Mouse (Mus musculus) intestine, embryonic 15.5 days (tissue): ENCODE results near the gene Snd1. TPM values are rescaled to one million over a fixed set of nuclear protein-coding genes. Genes with fewer than 3 reads are reported as not detected.
A peak's percentile ranks its signal among the peaks of the same experiment; 100 is the strongest.

Experiments
- ATAC-seq: fragments of 200-750 bp; cut with Nextera tagmentation; 2 replicates; pipeline ENCODE4 v1.8.0; 2017; ENCODE audit warnings: moderate TSS enrichment, moderate library complexity
- H3K27ac ChIP-seq: fragments of 300-500 bp; sonication (generic); 2 replicates; pipeline ENCODE4 v1.5.1; 2015; ENCODE audit warnings: mild to moderate bottlenecking, inconsistent platforms
- H3K27me3 ChIP-seq: fragments of 300-500 bp; sonication (generic); replicated peaks from 2 replicates; pipeline ENCODE4 v1.6.1; 2015; ENCODE audit warnings: inconsistent platforms
- H3K36me3 ChIP-seq: fragments of 300-500 bp; sonication (generic); 2 replicates; pipeline ENCODE4 v1.6.1; 2015; ENCODE audit warnings: inconsistent platforms
- H3K4me1 ChIP-seq: fragments of 300-500 bp; sonication (generic); replicated peaks from 2 replicates; pipeline ENCODE4 v1.6.1; 2015; ENCODE audit warnings: inconsistent platforms
- H3K4me2 ChIP-seq: fragments of 300-500 bp; sonication (generic); replicated peaks from 2 replicates; pipeline ENCODE4 v1.6.1; 2015; ENCODE audit warnings: mild to moderate bottlenecking, inconsistent platforms
- H3K4me3 ChIP-seq: fragments of 300-500 bp; sonication (generic); replicated peaks from 2 replicates; pipeline ENCODE4 v1.5.1; 2015; ENCODE audit warnings: inconsistent platforms
- H3K9ac ChIP-seq: fragments of 300-500 bp; sonication (generic); 2 replicates; pipeline ENCODE4 v1.6.1; 2015; ENCODE audit warnings: inconsistent platforms
- H3K9me3 ChIP-seq: fragments of 300-500 bp; sonication (generic); 2 replicates; pipeline ENCODE4 v1.6.1; 2016; ENCODE audit warnings: inconsistent platforms
- WGBS: fragments of 180-500 bp; shearing (Covaris S2); methylation state at CpG from one replicate; pipeline ENCODE4 v1.1.7; 2015; 5-methylcytosine and 5-hydroxymethylcytosine counted together
- polyA plus RNA-seq: library from polyadenylated mRNA; unstranded; fragments of >200 nt; fragmentation: Nextera tagmentation; extraction: Ambion mirVana; gene quantifications from 2 replicates; pipeline ENCODE4 v1.2.1, GENCODE M21; 2015

Snd1 gene
- polyA plus RNA-seq, 1 experiment from 2014 or later, result 128 TPM

GRCm38 (mm10) chr6:28850326-28850900 is 375.5 kb downstream of the Snd1 start:
- WGBS, result 80% methylated on average over 9 of the region's 9 CpGs
- Histone ChIP-seq H3K4me2 (no peak overlapping the region), H3K9me3 (no peaks in the 10 kb centered on the region), H3K4me1 (peaks cover 30% of the 10 kb centered on the region), H3K36me3 (no peaks in the 10 kb centered on the region), H3K27ac (no peak overlapping the region), H3K27me3 (no peaks in the 10 kb centered on the region), H3K4me3 (no peak overlapping the region), H3K9ac (no peak overlapping the region)
- ATAC-seq, result no peak

- H3K9ac ChIP-seq, result no peak overlapping the region
- no peak overlapping the region for H3K27ac ChIP-seq
- H3K4me2 ChIP-seq, result no peak overlapping the region
- no peaks in the 10 kb centered on the region for H3K36me3 ChIP-seq
- no peak overlapping the region for H3K4me3 ChIP-seq
- H3K9me3 ChIP-seq, result no peaks in the 10 kb centered on the region
- H3K4me1 ChIP-seq, result peaks cover 35% of the 10 kb centered on the region
- no peaks in the 10 kb centered on the region for H3K27me3 ChIP-seq
- no peak for ATAC-seq
- WGBS, result 72% methylated on average over 7 of the region's 7 CpGs
Observed at GRCm38 (mm10) chr6:28852342-28852741, 377.4 kb downstream of the Snd1 start.

DNA sequence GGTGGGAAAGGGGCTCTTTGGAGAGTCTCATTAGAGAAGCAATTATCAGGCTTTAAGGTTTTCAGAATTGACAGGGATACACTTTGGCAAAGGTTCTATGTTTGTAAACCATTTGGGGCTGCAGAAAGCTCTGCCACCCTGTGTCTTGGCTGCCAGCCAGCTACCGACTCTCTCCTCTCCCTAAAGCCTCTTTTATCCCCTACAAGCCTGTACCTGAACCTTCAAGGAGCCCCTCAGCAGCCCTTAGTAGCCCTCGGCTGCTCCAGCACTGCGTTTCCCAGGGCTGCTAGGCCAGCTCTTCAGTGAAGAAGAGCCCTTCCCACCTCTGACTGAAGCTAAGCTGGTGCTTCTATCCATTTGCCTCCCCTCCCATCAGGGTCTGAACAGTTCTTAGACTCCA is 378.2 kb downstream of the Snd1 start:
- Histone ChIP-seq H3K36me3 (no peaks in the 10 kb centered on the region), H3K9me3 (no peaks in the 10 kb centered on the region), H3K27ac (no peak overlapping the region), H3K4me1 (peaks cover 34% of the 10 kb centered on the region), H3K4me3 (no peak overlapping the region), H3K9ac (no peak overlapping the region), H3K4me2 (no peak overlapping the region), H3K27me3 (no peaks in the 10 kb centered on the region)
- 28% methylated on average over 3 of the region's 3 CpGs for WGBS
- ATAC-seq, result no peak

DNA sequence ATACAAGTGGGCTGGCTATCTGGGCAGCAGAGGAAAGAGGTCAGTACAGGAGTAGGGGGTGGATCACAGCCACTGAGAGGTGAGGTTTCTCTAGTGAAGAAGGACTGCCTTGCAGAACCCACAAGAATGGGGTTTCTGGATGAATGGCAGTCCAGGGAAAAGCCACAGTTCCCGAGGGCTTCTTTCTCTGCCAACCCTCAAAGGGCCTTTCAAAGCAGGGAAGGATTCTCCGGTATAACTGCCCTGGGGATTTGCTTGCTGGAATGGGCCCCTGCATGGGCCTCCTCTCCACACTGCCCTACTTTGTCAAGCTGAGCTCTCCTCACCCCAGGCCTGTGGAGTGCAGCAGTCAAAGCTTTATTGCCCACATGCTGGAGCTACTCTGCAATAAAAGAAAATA is 378.7 kb downstream of the Snd1 start:
- no peak for ATAC-seq
- Histone ChIP-seq H3K4me3 (no peak overlapping the region), H3K4me2 (no peak overlapping the region), H3K9me3 (no peaks in the 10 kb centered on the region), H3K27ac (no peak overlapping the region), H3K36me3 (no peaks in the 10 kb centered on the region), H3K27me3 (no peaks in the 10 kb centered on the region), H3K4me1 (peaks cover 34% of the 10 kb centered on the region), H3K9ac (no peak overlapping the region)
- WGBS, result 19% methylated on average over 2 of the region's 2 CpGs

GRCm38 (mm10) chr6:28854598-28854997 is 379.7 kb downstream of the Snd1 start:
- no peak overlapping the region for H3K27ac ChIP-seq
- H3K4me3 ChIP-seq, result no peak overlapping the region
- no peaks in the 10 kb centered on the region for H3K9me3 ChIP-seq
- no peaks in the 10 kb centered on the region for H3K27me3 ChIP-seq
- peaks cover 34% of the 10 kb centered on the region for H3K4me1 ChIP-seq
- WGBS, result 56% methylated on average over 8 of the region's 8 CpGs
- no peaks in the 10 kb centered on the region for H3K36me3 ChIP-seq
- no peak overlapping the region for H3K4me2 ChIP-seq
- H3K9ac ChIP-seq, result no peak overlapping the region
- ATAC-seq, result no peak

GRCm38 (mm10) chr6:28855442-28855841 is 380.5 kb downstream of the Snd1 start:
- no peak overlapping the region for H3K27ac ChIP-seq
- no peak for ATAC-seq
- H3K4me2 ChIP-seq, result no peak overlapping the region
- peaks cover 34% of the 10 kb centered on the region for H3K4me1 ChIP-seq
- H3K36me3 ChIP-seq, result no peaks in the 10 kb centered on the region
- H3K27me3 ChIP-seq, result no peaks in the 10 kb centered on the region
- 57% methylated on average over 3 of the region's 3 CpGs for WGBS
- H3K9ac ChIP-seq, result no peak overlapping the region
- H3K4me3 ChIP-seq, result no peak overlapping the region
- H3K9me3 ChIP-seq, result no peaks in the 10 kb centered on the region

DNA sequence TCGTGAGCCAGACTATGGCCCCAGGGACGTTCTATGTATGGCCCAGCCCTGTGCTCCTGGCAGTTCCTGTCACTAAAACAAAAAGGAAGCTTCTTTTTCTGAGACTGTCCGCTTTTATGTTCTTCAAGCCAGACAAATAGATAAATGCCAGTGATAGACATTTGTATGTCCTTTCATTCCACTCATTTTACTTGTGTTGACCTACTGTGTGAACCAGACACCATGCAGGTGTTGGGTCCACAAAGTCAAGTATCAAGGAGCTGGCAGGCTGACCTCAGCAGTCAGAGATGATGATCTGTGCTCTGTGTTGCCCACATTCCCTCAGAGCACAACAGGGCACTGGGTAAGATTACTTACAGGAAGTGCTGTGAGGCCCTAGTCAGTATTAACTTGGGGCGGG is 381.9 kb downstream of the Snd1 start:
- Histone ChIP-seq H3K4me3 (no peak overlapping the region), H3K9me3 (no peaks in the 10 kb centered on the region), H3K27me3 (no peaks in the 10 kb centered on the region), H3K4me2 (no peak overlapping the region), H3K27ac (no peak overlapping the region), H3K4me1 (peaks cover 36% of the 10 kb centered on the region), H3K9ac (no peak overlapping the region), H3K36me3 (no peaks in the 10 kb centered on the region)
- WGBS, result 73% methylated on average over 4 of the region's 4 CpGs
- peak; percentile 48; the same call in 1 of the 2 replicates for ATAC-seq

DNA sequence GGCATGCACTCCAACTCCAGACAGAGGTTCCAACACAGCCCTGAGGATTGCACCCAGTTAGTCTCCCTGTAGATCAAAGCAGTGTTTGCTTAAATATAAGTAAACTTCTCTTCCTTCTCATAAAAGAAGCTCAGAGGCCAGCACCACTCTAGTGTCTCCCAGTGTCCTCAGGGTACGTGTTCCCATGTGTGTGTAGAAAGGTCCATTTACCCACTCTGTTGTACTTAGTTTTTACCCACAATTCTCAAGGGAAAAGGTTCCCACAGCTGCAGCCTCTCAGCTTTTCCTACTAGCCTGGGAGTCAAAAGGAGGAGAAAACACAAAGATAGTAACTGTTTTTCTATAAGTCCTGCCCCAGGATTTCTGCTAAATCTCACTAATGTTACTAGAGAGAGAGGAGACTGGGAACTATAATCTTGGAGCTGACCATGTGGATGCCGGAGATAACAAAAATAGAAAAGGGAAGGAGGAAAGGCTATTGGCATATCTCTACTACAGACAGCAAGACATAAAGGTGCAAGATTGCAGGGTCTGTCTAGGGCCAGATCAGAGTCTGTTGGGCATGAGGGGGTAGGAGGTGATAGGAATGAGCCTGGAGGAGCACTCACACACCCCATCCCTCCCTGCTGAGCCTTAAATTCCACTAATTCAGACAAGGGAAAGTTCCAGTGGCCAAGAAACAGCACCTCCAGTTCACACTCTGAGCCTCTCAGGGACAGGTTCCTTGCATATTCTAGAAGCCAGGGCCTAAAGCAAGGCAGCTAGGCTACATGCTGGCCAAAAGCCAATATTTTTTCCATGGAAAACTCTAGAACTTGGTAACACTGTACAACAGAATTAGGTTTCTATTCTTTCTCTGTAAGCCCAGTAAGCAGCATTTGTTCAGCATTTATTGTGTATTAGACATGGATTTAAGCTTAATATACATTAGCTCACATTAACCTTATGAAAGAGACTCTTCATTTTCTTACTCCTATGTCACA is 382.6 kb downstream of the Snd1 start:
- Histone ChIP-seq H3K4me1 (peaks cover 35% of the 10 kb centered on the region), H3K27me3 (no peaks in the 10 kb centered on the region), H3K4me3 (no peak overlapping the region), H3K9ac (no peak overlapping the region), H3K9me3 (no peaks in the 10 kb centered on the region), H3K27ac (no peak overlapping the region), H3K4me2 (no peak overlapping the region), H3K36me3 (no peaks in the 10 kb centered on the region)
- ATAC-seq, result no peak
- WGBS, result 48% methylated on average over 2 of the region's 2 CpGs

DNA sequence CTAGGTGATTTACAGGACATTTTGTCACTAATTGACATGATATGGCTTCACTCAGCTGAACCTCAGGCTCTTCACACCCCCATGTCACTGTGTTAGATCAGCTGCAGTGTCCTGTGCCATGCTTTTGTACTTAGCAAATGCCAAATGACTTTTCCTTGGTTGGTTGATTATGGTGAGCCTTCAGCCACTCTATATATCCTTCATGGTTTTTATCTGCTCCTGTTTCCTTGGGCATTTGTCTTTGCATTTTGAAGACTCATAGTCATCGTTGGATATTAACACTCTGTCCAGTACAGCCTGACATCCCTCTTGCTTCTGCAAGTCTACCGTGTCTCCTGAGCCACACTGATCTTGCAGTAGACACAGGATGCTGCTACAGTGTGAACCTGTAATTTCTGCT is 384.2 kb downstream of the Snd1 start:
- no peak for ATAC-seq
- H3K27ac ChIP-seq, result no peak overlapping the region
- no peak overlapping the region for H3K9ac ChIP-seq
- no peaks in the 10 kb centered on the region for H3K27me3 ChIP-seq
- H3K4me3 ChIP-seq, result no peak overlapping the region
- no peak overlapping the region for H3K4me2 ChIP-seq
- peaks cover 22% of the 10 kb centered on the region; the same call in 1 of the 2 replicates for H3K4me1 ChIP-seq
- WGBS, result 89% methylated on average over 2 of the region's 2 CpGs
- no peaks in the 10 kb centered on the region for H3K36me3 ChIP-seq
- H3K9me3 ChIP-seq, result no peaks in the 10 kb centered on the region

- no peak for ATAC-seq
- no peak overlapping the region for H3K27ac ChIP-seq
- H3K4me1 ChIP-seq, result peaks cover 20% of the 10 kb centered on the region
- no peak overlapping the region for H3K4me3 ChIP-seq
- H3K27me3 ChIP-seq, result no peaks in the 10 kb centered on the region
- H3K36me3 ChIP-seq, result no peaks in the 10 kb centered on the region
- no peak overlapping the region for H3K4me2 ChIP-seq
- WGBS, result 74% methylated on average over 2 of the region's 2 CpGs
- H3K9ac ChIP-seq, result no peak overlapping the region
- no peaks in the 10 kb centered on the region for H3K9me3 ChIP-seq
Observed at GRCm38 (mm10) chr6:28860450-28860849, 385.5 kb downstream of the Snd1 start.

GRCm38 (mm10) chr6:28860922-28861321 is 386.0 kb downstream of the Snd1 start:
- Histone ChIP-seq H3K4me3 (no peak overlapping the region), H3K9me3 (no peaks in the 10 kb centered on the region), H3K27me3 (no peaks in the 10 kb centered on the region), H3K36me3 (no peaks in the 10 kb centered on the region), H3K4me1 (peaks cover 18% of the 10 kb centered on the region), H3K27ac (no peak overlapping the region), H3K4me2 (no peak overlapping the region), H3K9ac (no peak overlapping the region)
- 39% methylated on average over 2 of the region's 2 CpGs for WGBS
- ATAC-seq, result no peak

- H3K9ac ChIP-seq, result no peak overlapping the region
- H3K27me3 ChIP-seq, result no peaks in the 10 kb centered on the region
- no peak overlapping the region for H3K4me3 ChIP-seq
- ATAC-seq, result no peak
- H3K36me3 ChIP-seq, result no peaks in the 10 kb centered on the region
- WGBS, result 51% methylated on average over 8 of the region's 8 CpGs
- H3K4me2 ChIP-seq, result no peak overlapping the region
- H3K27ac ChIP-seq, result no peak overlapping the region
- H3K4me1 ChIP-seq, result peaks cover 23% of the 10 kb centered on the region
- H3K9me3 ChIP-seq, result no peaks in the 10 kb centered on the region
Observed at GRCm38 (mm10) chr6:28862304-28862703, 387.4 kb downstream of the Snd1 start.
